Mouse (Mus musculus) urinary bladder, postnatal 36 days (tissue): ENCODE data around the gene Mllt6.
"Not testable (repeated sequence)": the region's sequence is repeated elsewhere in the genome, so short reads cannot be mapped to it uniquely, and the experiment has no call there.

Experiments
- DNase-seq, 2 experiments: peaks; one replicate each; pipeline ENCODE4 v3.0.0; 2022; ENCODE audit warnings: low spot score in 2 of 2, mixed read lengths in 1 of 2

Mllt6 gene

DNA sequence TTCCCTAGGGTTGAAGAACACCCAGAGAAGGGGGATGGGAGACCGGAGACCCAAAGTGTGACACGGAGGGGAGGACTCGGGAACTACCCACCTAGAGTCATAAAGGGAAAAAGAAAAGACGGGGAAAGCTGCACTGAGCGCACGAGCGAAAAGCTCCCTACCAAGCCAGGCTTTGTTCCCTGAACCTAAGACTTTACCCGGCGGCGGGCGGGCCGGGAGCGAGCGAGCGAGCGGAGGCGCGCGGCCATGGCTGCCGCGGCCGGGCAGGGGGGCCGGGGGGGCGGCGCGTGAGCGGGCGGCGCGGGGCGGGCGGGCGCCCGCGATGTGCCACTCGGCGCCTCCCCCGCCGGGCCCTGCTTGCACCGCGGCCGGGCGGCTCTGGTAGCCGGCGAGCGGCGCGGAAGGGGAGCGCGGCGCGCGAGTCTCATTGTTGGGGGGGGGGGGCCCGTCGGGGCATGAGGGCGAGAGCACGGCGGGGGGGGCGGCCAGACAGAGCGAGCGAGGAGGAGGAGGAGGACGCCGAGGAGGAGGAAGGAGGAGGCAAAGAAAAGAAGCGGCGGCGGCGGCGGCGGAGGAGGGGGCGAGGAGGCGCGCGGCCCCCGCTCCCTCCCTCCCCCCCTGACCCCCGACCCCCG lies at the start of gene Mllt6:
TSS of gene Mllt6 (plus strand) at position 522 of the 635 bp plus-strand sequence.
- DNase-seq = peak; percentile 59 to 72

DNA sequence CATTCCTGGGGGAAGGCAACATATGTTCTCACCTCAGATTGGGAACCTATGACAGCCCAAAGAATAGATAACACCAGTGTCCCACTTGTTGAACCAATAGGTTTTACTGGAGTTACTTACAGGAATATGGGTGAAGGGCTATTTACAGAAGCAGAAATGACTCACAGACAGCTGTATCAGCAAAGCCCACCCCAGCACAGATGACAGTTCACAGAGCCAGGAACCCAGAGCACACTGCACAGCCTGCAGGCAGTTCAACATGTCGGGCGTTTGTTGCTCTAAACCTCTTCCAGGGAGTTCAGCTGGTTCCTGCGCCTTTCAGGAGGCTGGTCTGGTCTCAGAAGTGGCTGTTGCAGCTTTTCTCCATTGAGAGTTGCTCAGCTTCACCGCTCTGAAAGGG lies 47.9 kb upstream of the Mllt6 start:
- no peak for DNase-seq

DNA sequence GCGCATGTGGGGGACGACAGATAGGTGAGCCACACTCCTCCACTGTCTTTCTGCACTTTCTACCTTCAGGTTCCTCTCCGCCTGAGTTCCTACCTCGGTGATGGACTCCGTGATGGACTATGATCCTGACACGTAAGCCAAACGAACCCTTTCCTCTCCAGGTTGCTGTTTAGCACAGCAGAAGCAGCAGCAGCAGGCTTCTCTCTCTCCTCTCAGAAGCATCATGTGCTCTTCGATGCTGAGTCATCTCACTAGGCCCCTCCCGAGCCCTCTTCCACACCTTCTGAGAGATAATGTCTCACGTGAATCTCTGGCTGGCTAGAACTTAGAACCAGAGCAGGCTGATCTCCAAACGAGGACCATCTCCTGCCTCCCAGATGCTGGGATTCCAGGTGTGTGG lies 44.8 kb upstream of the Mllt6 start:
- no peak for DNase-seq

DNA sequence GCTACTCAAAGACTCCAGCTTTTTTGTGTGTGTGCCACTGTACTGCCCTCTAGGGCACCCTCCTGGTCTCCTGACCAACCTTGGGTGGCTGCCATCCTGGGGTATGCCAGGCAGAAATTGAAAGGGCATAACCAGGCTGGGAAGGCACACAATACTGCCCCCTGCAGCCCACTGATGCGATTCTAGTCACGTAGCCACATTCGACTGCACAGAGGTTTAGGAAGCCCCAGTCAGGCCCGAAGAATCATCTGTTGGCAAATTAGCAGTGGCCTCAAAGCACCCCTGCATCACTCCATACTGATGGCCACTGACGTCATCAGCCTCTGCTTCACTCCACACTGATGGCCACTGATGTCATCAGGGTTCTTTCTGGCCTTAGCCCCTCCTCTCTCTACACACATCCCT lies 43.8 kb upstream of the Mllt6 start:
- peak in 1 of 2 experiments; percentile 57 for DNase-seq

DNA sequence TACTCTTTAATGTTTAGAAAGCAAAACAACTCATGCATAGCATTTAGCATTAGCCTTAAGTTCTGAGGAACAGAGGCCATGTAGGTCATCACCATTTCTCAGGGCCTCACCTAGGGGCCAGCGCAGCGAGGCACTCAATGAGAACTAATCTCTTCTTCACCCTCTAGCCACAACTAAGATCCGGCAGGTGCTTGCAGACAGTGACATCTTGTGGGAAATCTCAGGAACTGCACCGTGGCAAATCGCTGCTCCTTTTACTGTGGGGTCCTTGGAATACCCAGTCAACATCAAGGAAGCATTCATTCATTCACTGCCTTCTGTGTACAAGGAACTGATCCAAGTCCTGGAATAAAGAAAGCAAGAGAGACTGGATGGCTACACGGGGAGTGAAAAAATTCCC lies 40.8 kb upstream of the Mllt6 start:
- DNase-seq = peak; percentile 44 to 56

DNA sequence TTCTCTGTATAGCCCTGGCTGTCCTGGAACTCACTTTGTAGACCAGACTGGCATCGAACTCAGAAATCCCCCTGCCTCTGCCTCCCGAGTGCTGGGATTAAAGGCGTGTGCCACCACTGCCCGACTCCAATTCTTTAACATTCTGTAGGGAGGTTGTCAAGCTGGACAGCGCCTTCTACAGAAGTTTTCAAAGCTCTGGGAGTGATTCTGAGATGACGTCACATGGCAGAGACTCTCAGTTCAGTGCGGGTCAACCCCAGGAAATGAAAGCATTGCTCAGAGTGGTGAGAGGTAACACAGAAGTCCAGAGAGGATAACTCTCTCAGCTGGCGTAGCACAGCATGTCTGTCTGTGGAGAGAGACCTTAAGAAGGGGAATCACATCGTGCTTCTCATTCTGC lies 40.0 kb upstream of the Mllt6 start:
- no peak for DNase-seq

DNA sequence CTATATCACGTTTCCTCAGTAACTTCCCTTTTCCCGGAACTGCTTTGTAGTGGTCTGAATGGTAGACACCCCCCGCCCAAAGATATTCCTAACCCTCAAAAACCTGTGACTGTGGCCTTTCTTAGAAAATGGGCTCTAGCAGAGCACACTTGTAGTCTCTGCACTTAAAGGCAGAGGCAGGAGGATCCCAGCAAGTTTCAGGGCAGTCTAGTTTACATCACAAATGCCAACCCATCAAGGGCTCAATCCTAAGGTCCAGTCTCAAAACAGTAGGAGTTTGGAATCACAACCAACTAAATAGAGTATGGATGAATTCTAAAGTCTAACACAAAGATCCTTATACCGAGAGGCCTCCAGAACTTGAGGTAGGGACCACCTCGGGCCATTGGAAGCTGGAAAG lies 37.7 kb upstream of the Mllt6 start:
- DNase-seq = no peak

DNA sequence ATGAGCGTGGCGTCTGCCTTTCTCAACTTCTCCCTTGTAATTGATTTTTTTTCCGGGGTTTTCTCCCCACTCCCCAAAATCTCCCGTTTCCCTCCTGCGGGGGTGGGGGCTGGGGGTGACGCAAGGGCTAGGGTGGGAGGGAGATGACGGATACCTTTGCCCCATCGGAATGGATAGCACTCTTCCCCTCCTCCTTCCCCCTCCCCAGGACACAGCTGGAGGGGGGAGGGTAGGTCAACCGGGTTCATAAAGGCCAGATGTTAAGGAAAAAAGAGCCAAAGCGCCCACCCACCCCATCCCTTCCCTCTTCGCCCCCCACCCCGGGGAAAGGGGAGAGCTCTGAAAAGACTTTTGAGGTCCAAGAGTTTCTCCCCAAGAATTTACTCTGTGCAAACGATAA lies 36.8 kb upstream of the Mllt6 start:
- DNase-seq = no peak

DNA sequence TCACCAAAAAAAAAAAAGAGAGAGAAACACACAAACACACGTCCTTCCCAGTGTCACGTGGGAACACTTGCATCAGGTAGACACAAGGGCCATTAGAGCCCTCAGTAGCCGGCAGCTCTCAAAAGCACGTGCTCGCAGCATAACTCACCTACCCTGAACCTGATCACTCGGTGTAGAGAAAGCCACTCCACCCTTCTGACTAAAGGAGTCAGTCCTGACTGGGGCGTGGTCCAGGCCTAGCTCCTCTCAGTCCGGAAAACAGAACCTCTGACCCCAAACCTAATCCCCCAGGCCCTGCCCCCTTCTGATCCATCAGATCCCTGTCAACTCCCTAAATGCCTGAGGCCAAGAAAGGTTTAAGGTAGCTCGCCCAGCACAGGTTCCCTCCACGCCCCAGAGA lies 36.4 kb upstream of the Mllt6 start:
- no peak for DNase-seq

DNA sequence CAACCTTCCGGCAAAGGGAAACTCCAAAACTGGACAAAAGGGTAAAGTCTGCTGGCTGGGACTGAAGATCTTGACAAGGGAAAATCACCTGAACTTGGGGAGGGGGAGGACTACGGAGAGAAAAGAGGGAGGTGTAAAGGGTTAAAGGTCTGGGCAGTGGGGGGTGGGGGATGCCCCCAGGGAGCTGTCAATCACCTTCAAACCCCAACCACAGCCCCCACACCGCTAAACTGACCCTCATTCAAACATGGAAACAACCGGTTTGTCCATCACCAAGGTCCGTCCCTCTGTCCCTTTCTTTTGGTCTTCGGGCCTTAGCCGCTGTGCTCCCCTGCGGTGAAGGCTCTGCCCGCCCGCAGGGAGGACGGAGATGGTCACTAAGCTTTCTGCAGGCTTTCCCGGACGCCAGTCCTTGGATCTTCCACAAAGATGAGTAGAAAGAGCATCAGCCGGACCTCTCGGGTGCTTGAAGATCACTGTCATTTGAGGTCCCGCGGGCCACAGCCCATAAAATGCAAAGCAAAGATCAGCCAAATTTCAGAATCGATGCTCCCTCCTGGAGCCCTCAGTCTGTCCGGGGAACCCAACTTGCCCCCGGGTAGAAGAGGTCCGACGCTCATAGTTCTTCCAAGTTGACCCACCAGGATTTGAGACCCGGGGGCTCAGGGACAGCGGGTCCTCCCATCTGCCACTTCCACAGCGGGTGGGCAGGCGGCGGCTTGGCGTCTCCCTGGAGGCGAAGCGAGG lies 35.5 kb upstream of the Mllt6 start:
- DNase-seq = no peak

DNA sequence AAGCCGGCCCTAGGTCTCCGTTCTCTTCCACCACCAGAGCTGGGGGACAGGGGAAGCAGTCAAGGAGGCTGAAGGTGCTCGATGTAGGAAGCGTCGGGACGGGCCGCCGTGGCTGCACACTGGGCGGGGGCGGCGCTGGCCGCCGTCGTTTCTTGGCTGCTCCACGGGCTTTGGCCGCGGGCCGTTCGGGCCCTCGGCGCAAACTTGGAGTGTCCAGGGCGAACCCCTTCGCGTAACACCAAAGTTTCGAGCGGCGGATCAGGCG lies 35.0 kb upstream of the Mllt6 start:
- peak in 1 of 2 experiments; percentile 17 for DNase-seq

DNA sequence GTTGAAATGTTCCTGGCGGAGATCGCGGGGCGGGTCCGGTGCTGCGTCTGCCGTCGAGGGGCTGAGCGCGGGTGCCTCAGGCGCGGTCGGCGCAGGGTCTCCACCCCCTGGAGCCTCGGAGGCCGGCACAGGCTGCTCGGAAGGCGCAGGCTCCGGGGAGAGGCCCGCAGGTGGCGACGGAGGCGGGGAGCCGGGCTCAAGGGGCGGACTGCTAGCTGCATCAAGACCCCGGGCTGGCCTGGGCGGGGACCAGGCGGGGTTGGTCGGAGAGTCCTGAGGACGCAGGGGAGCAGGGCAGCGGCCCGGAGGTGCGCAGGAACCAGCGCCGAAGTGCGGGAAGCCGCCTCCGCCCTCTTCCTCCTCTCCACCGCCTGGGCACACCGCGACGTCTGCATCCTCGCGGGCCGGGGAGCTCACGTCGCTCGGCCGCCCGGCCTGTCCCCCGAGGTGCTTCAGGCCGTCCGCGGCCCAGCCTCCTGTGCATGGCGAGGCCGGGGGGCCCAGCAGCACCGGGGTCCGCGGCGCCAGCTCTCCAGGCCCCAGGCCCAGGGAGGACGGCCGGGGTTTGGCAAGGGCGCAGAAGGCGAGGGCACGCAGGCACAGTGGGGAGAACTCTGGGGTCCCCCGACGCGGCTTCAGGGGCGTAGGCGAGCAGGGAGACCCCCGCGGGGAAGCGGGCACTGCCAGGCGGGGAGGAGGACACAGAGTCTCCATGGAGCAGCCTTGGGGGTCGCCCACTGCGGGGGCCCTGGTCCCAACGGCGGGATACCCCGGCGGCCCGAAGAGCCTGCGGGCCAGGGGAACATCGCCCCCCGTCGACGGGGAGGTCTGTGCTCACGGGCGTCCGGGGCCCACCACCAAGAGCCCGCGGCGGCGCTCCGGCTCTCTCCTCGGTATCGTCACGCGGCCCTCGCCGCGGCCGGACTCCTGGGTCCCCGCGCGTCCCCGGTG lies 34.4 kb upstream of the Mllt6 start:
- DNase-seq = no peak

DNA sequence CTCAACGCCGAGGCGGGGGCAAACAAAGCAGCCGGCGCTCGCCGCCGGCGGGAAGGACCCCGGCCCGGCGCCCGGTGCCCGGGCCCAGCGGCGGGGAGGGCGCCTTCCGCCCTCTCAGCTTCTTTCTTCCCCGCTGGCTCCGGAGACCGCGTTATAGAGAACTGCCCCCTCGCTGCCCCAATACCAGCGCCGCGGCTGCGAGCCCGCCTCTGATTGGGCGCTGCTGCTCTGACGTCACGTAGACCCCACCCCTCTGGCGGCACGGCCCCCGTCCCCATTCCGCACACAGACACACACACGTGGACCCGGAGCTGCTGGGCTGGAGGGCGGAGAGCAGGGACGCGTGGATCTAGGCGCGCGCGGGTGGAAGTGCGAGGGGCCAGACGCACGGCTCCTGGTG lies 33.6 kb upstream of the Mllt6 start, which contains the start of gene Epop:
TSS of gene Epop (minus strand) at position 127 of the 400 bp plus-strand sequence.
- DNase-seq = peak; percentile 66 to 85

DNA sequence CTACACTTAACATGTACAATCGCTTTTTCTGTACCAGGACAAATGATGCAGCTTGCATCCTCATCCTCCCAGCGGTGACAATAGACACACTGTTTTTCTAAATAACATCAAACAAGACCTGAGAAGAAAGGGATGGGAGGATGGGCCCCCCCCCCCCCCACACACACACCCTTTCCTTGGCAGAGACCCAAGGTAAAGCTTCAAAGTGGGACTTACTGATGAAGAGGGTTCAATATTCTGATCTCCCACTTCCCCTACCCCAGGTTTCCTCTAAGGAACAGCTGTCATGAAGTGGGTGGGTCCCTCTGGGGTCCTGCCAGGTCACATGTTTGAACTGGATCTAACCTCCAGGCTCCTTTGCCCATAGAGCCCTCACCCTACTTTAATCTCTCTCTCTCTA lies 32.2 kb upstream of the Mllt6 start:
- no peak for DNase-seq

DNA sequence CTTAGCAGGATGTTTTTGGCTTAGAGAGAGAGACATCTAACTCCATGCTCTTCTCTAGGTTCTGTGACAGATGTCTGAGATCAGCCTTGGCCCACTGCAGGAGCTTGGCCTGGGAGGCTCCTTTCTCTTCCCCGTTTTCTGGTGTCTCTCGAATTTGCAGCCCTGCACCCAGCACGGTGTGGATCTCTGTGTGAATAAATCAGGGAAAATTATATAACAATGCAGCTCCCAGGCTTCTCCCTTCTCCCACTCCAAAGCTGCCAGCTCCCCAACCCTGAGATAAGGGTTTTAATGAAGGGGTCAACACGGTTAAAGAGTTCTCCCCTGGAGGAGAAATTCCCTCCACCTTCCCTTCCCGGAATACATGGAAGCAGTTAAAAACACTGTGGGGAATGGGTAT lies 31.7 kb upstream of the Mllt6 start:
- no peak for DNase-seq

DNA sequence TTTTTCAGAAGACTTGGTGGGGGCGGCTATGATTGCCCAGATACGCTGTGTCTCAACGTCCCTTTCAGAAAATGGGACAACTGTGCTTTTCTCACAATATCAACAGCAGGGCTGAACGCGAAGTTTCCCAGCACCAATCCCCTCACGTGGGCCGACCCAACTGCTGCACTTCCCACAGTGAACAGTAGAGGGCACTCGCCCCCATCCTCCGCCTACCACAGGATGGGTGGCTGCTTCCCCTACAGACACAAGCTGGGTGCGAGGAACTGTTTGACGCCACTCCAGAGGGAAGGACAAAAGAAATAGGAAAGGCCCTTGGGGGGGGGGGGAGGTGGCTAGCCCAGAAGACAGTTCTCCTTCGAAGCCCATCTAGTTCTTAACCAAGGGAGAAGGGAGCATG lies 31.3 kb upstream of the Mllt6 start:
- DNase-seq = peak; percentile 66 to 81

DNA sequence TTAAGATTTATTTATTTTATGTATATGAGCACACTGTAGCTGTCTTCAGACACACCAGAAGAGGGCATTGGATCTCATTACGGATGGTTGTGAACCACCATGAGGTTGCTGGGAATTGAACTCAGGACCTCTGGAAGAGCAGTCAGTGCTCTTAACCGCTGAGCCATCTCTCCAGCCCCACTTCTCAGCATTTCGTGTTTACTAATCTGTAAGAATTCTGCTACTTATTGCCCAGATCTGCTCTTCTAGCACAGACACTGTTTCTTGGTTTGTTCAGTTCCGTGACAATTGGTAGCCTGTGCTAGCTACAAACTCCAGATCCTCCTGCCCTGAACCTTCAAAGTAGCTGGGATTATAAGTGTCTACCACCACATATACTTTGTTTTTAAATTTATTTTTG lies 30.8 kb upstream of the Mllt6 start:
- not testable (repeated sequence) for DNase-seq

DNA sequence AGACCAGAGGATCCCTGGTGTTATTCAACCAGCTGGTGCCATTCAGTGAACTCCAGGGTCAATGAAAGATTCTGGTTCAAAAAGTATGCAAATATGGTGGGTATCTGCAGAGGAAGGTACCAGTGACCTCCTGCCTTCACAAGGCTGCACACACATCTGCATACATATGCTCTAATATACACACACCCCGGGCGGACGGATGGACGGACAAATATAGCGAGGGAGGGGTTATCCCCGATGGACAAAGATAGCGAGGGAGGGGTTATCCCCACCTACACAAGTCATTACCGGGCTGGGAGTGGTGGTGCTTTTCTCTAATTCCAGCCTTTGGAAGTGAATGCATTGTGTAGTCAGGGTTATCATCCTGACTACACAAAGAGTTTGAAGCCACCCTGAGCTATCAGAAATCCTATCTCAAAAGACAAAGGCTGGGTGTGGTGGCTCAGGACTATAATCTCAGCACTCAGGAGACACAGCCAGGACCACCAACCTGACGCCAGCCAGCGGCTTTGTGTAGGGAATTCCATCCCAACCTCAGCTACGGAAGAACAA lies 27.7 kb upstream of the Mllt6 start:
- no peak for DNase-seq

DNA sequence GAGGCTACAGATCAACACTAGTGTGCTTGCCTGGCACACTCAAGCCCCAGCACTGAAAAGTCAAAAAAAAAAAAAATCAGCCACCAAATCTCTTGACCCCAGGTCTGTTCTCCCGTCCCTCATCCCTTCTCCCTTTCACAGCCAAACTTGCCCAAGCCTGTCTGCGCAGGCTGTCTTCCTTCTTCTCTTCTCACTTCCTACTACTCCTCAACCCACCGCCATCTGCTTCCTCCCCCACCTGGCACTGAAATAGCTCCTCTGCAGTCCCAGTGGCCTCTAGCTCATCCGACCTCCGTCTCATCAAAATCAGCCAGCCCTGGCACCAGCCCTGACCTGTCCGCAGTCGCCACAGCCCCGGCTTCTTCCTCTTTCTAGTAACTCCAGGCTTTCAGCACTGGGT lies 21.5 kb upstream of the Mllt6 start:
- DNase-seq = no peak

DNA sequence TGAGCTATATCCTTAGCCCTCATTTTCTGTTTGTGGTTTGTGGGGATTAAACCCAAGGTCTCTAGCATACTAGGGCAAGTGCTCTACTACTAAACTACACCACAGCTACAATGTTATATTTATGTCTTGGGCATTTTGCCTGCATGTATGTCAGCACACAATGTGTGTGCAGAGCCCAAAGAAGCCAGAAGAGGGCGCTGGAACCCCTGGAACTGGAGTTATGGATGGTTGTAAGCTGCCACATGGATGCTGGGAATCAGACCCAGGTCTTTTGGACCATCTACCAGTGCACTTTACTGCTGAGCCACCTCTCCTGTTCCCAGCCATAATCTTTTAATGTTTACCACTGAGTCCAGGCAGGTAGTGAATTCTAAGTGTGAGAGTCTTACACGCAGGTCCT lies 20.5 kb upstream of the Mllt6 start:
- no peak for DNase-seq

DNA sequence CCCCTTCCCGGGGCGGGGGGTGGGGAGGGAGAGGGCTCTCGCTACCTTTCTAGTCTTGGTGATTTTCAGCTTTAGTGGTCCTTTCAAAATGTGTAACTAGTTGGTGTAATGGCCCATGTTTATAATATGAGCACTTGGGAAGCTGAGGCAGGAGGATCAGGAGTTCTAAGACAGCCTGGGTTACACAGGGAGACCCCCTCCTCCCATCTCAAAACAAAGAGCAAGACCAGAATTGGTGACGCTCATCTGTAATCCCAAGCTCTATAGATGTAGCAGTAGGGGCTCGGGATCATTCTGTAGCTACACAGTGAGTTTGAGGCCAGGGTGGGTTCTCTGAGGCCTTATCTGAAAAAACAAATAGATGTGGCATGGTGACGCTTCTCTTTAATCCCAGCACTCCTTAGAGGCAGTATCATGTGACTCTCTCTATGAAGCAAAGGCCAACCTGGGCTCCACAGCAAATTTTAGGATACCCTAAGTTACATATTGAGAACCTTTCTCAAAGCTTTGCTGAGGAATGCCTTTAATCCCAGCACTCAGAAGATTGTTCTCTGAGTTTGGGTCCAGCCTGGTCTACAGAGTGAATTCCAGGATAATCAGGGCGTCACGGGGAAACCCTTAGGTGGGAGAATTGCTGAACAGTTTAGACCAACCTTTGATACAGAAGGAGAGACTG lies 19.7 kb upstream of the Mllt6 start:
- no peak for DNase-seq

DNA sequence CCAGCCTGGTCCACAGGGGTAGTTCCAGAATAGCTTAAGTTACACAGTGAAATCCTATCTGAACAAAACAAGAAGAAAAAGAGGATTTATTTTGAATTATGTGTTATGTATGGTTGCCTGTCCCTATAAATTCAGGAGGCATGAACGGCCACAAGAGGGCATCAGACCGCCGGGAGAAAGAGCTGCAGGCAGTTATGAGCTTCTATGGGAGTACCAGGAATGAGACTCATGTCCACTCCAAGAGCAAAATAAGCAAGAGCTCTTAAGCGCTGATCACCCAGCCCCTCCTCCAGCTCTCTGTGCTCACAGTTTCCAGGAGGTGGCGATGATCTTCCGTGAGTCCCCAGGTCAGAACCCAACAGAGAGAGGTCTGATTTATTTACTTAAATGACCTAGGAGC lies 18.4 kb upstream of the Mllt6 start:
- peak; percentile 38 to 75 for DNase-seq
